Mouse (Mus musculus) lung, adult 18-20 months (tissue): ENCODE results near the gene Cyct.

Source experiments
- DNase-seq, 2 experiments: peaks; one replicate each; pipeline ENCODE4 v3.0.0; 2022; ENCODE audit warnings: mixed read lengths in 2 of 2

Cyct gene

DNA sequence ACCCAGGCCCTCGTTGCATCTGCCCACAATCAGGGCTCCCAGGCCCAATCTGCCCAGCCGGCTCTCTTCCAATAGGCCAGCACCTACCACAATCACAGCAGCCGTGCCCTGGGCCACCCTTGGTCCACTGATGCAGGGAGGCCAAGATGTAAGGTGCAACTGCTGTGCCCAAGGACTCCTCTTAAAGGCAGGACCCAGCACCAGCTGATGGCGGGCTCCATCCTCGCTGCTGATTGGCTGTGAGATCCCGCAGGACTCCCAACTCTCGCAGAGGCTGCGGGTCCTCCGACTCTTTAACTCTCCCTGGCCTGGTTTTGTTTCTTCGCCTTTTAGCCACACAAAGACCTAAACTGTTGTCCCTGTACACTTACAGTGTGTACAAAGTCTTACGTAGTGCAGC, at the start of gene Cyct:
Cyct (minus strand) TSS at position 225 of the 400 bp plus-strand sequence.
- DNase-seq: no peak

DNA sequence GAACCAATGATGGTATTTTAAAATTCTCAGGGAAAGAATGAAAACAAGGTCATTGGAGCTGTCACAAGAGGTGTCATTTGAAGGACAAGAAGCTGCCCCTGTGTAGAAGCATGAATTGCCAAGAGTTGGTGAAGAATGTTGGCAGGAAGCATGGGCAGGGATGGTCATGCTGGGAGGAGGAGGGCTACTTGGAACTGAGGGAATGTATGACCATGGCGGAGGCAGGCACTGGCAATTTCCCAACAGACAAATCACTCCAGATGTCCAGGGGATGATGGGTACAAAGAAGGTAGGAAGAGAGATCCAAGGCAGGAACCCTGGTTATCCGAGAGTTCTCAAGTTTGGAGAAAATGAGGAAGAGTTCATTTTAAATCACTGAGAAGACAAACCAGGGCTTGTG, 49.7 kb upstream of the Cyct start:
- no peak for DNase-seq

DNA sequence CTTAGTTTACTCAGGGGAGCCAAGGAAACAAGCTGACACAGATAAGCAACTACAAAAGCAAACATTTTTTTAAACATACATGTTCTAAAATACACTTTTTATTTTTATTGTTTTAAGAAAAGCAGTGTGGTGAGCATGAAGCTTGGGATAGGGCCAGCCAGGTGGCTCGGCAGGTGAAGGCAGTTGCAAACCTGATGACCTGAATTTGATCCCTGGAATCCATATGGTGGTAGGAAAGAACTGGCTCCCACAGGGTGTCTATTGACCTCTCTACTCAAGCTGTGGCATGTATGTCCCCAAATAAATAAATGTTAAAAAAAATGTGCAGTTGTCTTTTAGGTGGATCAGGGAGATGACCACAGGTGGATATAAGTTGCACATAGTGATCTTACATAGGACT, 49.3 kb upstream of the Cyct start:
- DNase-seq: peak; percentile 32 to 36

DNA sequence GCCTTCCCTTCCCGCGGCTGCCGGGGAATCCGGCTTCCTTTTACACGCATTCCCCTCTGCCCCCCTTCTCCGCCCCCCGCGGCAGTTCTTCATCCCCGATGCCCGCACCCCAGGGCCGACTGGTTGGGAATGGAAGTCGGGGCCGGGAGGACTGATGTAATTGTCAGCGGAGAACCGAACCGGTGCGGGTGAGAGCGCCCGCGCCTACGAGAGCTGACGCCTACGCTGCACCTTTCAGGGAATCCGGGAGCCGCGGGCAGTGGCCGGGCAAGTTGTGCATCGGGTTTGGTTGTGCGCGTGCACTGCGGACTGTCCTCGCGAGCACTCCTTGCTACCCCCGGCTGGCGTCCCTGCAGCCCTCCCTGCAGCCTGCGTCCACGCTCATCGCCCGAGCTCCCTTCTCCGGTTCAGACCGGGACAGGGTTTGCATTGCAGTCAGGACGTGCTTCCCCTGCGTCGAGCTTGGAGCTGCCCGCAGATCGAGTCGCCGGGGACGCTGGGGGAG, 46.7 kb upstream of the Cyct start:
- DNase-seq: peak; percentile 51 to 54

DNA sequence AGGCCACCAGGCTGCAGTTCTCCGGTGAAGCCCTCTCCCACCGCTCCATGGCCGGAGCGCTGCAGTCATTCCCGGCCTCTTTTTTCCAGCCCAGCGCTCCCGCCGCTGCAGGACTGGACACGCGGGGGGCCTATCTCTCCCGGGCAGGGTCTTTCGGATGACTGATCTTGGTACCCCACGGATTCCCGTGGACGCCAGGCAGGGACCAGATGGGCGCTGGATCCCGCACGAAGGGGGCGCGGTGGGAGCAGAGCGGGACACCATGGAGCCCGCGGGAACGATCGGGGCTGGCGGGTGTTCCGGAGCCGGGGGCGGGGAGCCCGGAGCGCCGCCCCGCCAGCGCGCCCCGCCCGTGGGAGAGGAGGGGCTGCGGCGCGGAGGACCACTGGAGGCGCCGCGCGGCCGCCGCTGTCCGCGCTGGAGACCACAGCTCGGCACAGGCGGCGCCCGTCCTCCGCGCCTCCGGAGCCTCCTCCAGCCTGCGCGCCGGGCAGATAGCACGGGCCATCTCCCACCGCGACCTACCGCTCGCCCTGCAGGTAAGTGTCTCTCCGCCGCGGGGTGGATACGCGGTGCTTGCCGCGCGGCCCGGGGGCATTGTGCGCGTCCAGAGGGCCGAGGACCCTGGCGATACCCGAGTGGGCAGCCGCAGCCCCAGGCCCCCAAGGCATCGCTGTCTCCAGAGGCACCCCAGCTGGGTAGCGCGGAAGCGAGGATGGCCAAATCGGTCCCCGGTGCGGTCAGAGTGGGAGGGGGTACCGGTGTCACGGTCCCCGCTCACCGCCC, 46.1 kb upstream of the Cyct start, which contains the start of gene Osbpl6:
Osbpl6 (plus strand) TSS at position 358 of the 786 bp plus-strand sequence.
- peak; percentile 69 to 76 for DNase-seq

DNA sequence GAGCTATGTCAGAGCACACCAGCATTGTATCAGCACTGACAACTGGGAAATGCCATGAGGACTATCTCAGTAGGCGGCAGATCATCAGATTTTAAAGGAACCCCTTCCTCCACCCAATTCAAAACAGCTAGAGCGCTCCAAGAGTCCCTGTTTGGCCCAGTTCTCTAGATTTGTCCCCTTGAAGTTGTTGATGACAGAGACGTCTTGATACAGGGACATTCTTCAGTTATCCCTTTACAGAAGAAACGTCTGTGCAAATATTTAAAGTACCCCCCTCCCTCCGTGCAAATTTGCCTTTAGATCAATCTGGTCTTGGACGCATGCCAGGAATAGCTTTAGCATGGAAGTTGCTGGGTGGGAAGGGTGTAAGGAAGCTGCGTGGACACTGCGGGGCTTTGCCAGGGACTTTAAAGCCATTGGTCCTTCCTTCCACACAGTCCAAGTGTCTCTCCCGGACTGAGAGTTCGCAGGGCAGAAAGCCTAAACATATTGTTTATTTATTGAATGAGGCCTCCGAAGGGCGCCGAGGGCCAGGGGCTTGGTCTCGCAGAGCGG, 45.4 kb upstream of the Cyct start:
- peak in 1 of 2 experiments; percentile 16 for DNase-seq

DNA sequence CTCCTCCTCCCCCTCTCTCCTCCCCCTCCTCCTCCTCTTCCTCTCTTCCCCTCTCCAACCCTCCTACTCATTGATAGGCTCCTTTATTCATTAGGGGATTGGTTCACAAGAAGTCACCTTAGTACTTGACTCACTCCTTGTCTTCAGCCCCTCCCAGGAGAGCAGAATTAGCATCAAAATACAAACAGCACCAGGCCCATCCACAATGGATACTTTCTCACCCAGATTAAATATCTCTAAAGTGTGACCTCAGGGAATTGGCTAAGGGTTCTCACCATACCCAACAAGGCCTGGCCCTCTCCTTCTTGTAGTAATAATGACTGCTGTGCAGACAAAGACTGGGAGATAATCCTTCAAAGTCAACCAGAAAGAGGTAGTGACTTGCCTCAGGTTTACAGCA, 39.9 kb upstream of the Cyct start:
- no peak for DNase-seq

DNA sequence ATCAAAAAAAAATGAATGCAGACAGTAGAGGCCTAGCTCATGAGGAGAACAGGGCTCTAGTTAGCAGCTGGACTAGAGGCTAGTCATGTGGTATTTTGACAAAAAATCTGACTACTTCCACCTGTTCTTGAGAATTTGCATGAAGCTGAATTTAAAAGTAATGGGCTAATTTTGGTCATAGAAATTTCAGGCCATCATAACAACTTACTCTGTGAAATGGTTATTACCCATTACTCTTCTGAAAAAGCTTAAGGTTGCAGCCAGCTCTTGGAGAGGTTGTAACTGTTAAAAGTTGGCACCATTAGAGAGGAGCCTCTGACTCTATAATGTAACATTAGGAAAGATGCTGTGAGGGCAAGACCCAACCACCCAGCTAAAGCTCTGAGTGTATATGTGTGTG, 26.3 kb upstream of the Cyct start:
- DNase-seq: no peak

DNA sequence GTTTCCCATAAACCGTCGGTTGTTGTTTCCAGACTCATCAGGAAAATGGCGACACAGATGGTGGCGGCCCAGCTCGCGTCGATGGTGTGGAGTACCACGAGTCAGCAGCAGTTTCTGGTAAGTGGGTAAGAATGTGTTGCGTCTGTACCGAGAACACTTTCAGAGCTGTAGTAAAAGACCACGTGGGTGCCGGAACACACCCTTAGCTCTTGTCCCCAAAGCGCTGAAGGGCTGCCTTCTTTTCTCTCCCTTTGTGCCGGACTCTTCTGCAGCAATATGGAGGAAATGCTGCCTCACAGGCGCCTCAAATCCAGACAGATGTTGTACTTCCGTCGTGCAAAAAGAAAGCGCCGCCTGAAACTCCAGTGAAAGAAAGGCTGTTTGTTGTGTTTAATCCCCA, 18.4 kb upstream of the Cyct start:
- DNase-seq: no peak

DNA sequence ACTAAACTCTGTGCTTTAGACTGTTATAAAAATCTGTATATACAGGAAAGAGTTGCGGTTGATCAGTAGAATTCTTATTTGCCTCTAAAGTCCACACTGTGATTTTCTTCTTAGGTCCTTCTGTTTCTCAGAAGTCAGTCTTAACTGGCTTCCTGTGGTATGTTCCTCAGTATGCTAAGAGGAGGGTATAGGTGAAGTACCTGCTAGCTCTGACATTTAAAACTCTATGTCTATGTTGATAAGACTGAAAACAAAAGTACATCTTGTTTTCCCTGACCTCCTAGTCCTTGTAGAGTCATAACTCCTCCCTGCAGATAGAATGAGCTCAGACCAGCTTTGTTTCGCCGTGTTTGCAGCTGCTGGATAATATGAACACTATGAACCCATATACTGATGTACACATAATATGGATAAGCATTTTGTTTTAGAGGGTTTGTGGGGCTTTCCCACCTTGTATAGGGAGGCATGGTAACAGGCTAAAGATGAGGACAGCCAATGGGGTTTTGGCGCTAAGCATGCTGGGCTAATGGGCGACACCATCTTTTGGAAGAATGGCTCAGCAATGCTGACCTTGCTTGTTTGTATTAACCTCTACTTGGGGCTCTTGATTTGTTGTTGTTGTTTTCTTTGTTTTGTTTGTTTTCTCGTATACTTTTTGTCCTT, 14.4 kb upstream of the Cyct start:
- no peak for DNase-seq

DNA sequence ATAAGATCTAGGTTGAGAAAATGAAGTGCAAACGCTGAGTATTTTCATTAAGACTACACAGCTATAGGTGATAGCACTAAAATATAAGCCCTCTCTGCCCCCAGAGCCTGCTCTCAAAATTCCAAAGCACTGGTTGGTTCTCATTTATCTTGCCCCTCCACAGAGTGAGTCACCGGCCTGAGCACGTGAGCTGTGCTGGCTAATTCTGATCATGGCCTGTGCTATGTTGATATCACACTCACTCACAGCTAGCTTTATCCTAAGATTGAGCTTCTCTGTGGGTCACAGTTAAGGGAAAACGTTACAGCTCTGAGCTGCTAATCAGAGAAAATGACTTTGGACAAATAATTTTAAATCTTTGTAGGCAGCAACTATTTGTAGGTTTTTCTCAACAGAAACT, 12.0 kb upstream of the Cyct start:
- no peak for DNase-seq

DNA sequence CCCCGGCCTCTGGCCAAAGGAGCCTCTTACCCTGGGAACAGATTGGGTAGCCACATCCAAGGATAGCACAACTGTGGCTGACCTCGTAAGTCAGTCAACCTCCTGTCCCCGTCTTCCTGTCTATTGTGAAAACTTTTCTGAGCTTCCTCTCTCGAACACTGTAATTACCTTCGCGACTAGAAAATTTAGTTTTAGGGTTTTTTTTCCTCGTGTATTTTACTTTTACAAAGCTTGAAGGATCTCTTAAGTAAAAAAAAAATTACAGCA, 10.3 kb upstream of the Cyct start:
- DNase-seq: no peak

DNA sequence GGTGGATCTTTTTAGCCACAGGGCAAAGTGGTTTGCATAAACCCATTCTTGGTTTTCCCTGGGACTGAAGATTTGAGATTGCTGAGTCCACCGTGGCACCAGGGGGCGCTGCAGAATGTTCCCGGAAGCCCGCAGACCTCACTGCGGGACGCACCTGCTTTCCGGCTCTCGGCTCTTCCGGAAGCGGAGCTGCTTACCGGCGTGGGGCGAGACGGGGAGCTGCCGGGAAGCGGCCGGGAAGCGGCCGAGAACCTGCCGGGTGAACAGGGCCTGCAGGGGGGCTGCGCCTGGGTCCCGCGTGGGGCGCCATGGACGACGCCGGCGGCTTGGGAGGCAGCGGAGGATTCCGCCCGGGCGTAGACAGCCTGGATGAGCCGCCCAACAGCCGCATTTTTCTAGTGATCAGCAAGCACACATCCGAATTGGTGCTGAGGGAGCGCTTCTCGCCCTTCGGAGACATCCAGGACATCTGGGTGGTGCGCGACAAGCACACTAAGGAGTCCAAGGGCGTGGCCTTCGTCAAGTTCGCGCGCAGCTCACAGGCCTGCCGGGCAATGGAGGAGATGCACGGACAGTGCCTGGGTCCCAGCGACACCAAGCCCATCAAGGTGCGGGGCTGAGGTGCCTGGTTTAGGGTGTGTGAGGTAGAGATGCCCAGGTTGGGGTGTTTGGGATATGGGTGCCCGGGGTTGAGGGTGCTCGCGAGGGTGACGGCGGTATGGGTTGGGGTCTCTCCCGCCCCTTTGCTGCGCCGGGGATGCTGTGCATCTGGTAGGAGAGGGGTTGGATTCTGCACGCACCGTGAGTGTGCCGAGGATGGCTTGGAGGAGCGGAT, 9.8 kb upstream of the Cyct start, which contains the start of gene Rbm45:
Rbm45 (plus strand) TSS at position 164 of the 835 bp plus-strand sequence.
- peak; percentile 84 to 87 for DNase-seq

DNA sequence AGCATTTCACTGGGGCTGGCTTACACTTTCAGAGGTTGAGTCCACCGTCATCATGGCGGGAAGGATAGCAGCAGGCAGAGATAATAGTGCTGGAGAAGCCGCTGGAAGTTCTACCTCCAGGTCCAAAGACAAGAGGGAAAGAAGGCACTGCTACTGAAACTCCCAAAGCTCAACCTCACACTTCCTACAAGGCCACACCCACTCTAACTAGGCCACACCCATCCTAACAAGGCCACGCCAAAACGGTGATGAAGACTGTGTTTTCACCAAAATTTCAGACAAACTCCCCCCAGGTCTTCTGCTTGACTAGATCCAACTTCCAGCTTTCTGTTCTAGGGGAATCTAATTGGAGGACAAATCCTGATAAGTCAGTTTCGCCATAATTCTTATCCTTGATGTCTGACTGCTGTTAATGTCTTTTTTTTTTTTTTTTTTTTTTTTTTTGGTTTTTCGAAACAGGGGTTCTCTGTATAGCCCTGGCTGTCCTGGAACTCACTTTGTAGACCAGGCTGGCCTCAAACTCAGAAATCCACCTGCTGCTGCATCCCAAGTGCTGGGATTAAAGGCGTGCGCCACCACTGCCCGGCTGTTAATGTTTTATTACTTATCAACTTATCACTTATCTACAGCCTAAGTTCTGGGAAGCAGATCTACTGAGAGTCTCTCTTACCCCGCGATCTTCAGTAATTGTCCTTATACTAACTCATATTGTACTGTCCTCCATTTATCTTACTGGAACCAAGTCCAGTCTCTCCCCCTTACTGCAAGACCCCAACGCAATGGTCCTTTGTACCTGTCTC, 8.8 kb upstream of the Cyct start:
- no peak for DNase-seq

DNA sequence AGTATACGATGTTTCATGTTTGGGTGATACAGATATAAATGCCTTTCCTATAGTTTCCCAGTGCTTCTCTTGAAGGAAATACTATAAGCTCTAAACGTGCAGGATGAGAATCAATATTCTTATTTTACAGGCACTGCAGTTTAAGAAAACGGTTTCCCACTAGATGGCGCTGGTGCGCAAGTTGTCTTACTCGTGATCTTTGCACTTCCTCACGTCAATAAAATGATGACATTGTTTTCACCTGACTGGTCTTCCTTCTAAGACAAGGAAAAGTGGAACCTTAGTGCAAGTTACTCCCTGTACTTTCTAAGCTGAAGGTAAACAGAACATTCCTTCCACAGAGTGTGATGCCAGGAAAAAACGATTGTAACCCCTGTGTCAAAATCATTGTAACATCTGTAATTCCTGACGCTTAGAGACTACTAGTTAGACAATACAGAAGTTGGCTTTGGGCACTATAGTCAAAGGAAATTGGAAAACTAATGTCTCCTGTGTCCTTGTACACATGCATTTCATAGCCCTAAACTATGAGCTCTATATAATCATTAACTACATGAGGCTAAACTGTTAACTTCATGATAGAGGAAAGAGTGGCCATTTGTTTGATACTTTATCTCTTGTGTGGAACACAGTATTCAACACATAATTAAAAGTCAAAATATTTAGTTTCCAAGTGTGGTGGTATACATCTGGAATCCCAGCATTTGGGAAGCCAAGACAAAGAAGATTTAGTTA, 7.1 kb upstream of the Cyct start:
- DNase-seq: peak; percentile 67 to 75

DNA sequence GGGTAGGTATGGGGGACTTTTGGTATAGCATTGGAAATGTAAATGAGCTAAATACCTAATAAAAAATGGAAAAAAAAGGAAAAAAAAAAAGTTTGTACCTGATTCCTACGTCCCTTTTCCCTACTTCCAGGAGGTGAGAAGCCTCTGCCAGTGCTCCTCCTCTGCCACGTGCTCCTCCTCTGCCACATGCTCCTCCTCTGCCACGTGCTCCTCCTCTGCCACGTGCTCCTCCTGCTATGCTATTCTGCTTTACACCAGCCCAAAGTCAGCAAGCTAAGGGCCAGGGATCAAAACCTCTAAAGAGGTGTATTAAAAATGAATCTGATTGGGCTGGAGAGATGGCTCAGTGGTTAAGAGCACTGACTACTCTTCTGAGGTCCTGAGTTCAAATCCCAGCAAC, 5.6 kb upstream of the Cyct start:
- DNase-seq: no peak

DNA sequence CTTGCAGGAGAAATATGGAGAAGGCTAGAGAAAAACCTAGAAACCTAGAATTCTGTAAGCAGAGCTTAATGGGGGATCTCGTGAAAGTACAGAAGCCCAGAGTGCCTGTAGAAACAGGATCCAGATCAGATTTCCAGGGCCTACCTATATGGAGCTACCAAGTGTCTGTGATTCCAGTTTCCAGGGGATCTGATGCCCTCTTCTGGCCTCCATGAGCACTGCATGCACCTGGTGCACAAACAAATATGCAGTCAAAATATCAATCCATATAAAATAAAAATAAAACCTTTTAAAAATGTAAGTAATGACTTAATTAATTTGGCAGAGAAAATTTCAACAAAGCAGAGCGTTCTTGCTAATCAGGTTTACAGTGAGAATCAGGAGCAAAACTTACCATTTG, 1.9 kb upstream of the Cyct start:
- no peak for DNase-seq

DNA sequence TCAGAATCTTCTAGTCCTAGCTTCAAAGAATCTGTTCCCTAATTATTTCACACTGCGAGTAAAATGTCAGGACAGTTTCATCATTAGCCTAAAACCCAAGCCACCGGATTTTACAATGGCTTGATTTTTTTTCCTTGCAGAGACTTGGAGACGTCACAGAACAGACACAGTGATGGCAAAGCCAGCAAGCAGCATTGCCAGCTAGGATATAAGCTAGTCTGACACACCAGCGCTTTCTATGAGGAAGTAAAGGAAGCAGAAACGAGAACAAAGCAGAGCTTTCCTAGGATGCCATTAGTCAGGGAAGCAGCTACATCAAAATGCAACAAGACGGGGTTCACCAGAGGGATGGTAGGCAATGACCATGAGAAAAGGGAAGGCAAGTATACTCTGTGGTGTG, 12.4 kb downstream of the Cyct start:
- DNase-seq: no peak

DNA sequence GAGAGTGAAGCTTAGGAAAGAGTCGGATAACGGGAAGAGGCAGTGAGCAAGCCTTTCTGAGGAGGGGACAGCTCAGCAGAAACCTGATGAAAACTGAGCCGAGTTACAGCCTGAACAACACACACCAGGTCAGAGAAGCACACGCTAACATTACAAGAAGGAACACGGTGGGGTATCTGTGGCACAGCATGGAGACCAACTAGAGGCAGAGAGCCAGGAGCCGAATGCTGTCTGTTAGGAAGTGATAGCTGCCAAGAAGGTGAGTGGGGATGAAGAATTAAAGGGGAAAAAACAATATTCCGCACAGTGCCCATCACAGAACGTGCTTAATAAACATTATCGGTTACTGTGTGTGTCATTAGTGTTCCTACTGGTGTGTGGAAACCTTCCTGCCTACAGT, 18.1 kb downstream of the Cyct start:
- DNase-seq: no peak

DNA sequence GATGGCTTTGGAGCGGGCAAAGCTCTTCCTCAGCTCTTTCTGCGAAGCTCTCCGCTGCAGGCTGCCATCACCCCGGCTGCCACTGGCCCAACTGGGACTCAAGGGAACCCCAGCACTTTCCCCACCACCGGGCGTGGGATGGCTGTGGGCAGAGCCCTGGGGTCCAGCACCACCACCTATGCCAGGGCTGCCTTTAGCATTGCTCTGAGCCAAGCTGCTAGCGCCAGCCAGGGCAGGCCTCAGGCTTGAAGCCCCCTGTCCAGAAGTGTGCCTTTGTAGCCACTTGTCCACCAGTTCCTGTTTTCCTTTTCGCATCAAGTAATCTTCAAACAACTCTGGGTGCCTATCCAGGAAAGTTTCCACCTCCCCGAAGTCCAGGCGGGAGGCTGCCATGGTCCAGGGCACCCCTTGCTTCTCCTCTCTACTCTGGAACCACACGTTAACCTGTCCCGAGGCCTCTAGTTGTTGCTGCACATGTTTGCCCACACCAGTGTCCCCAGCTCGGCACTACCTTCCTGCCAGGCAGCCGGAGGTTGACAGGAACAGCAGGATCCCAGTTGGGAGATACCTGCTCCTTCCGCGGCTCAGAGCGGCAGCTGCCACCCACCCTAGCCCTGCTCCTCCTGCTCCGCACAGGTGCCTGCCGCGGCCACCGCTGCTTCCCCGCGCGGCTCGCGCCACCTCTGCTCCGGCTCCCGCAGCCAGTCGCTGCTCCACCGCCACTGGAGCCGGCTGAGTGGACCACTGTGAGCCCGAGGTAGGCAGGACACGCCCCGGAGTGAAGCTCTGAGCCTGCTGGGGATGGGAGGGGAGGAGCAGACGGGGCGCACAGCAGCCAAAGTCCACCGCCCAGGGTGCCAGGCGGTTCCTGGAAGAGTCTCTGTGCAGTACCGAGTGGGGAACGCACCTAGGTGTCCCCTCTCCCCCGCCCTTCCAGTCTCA, 21.8 kb downstream of the Cyct start, which contains the start of gene Pde11a:
Pde11a (minus strand) TSS at position 560 of the 942 bp plus-strand sequence.
- peak; percentile 14 to 21 for DNase-seq
